Mouse (Mus musculus) MEL (cell line): Measurements from ENCODE around the gene Tnfrsf1a.

ENCODE experiments used
- CHD1 ChIP-seq: IDR thresholded peaks from 2 replicates; pipeline ENCODE4 v1.6.1; 2012; ENCODE audit warnings: low read depth, mild to moderate bottlenecking, inconsistent platforms, low read length, improper control_type of control experiment
- SMC3 ChIP-seq: IDR thresholded peaks from 2 replicates; pipeline ENCODE4 v1.6.1; 2011; ENCODE audit warnings: low read depth, low read length, improper control_type of control experiment
- TBP ChIP-seq: IDR thresholded peaks from 2 replicates; pipeline ENCODE4 v1.8.0; 2011; ENCODE audit warnings: low read depth, low read length, improper control_type of control experiment

- TF ChIP-seq TBP (no peak), SMC3 (no peak), CHD1 (no peak)
These were observed 25.6 kb upstream of the Tnfrsf1a start for GRCm38 (mm10) chr6:125323547-125323946.
